Mouse (Mus musculus): ENCODE measurements at regions not wholly inside any gene's neighbourhood (a gene's known extent, or its start where the extent isn't known, plus 50 kb on each side); places are given as distances from the start of the nearest gene placed in this dataset.

DNA sequence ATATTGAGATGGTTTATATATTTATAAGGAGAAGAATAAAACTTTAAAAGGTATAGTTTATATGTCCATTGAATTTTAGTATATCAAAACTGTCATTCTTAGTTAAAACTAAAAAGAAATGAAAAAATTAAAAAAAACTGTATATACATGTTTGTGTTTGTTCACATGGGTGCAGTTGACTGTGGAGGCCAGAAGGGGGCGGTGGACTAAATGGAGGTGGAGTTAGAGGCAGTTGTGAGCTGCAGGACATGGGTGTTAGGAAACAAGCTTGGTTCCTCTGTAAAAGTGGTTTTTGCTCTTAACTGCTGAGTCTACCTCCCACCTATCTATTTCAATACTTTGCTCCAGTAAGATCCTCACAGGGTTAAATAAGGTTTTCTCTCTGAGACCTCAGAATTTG is 440.8 kb upstream of the Nr2f1 start:
- TF ChIP-seq POLR2A (IDR thresholded peaks at IDR 0.05; ENCODE audit: insufficient read depth, low read length) (no peak), EP300 (IDR thresholded peaks at IDR 0.05; ENCODE audit: insufficient read depth, low read depth, low read length) (no peak)

All from ES-Bruce4 (cell line).